Mouse (Mus musculus): ENCODE results near the gene Fam49a. TPM values are rescaled to one million over a fixed set of nuclear protein-coding genes. Genes with fewer than 3 reads are reported as not detected.

Fam49a gene
- polyA plus RNA-seq, 1 experiment: 1.6 TPM

DNA sequence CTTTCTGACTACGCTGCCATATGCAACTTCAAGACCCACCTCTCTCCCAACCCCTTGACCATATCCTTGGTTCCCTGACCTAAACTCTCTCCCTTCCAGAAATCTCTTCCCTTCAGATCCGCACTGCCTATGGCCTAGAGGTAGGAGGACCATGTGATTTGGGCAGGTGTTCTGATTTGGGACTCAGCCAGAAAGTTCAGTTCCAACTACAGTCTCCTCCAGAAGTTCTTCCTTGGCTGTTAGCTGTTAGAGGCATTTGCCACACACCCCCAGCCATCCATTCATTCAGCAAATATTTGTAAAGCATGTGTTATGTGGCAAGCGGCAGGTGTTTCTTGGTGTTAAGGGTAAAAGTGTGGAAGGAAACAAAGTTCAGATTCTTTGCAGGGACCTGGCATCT is 44.3 kb downstream of the Fam49a start:
- Histone ChIP-seq H3K9me3 (no peaks in the 10 kb centered on the region), H3K27me3 (replicated peaks) (no peaks in the 10 kb centered on the region), H3K4me3 (replicated peaks) (no peak overlapping the region), H3K36me3 (replicated peaks; ENCODE audit: low read length) (peaks cover 12% of the 10 kb centered on the region), H3K4me1 (peaks cover 49% of the 10 kb centered on the region)
- TF ChIP-seq FLI1 (IDR thresholded peaks at IDR 0.05; ENCODE audit: low read length) (no peak), GATA1 (IDR thresholded peaks at IDR 0.05; ENCODE audit: borderline replicate concordance, low read length) (no peak)

DNA sequence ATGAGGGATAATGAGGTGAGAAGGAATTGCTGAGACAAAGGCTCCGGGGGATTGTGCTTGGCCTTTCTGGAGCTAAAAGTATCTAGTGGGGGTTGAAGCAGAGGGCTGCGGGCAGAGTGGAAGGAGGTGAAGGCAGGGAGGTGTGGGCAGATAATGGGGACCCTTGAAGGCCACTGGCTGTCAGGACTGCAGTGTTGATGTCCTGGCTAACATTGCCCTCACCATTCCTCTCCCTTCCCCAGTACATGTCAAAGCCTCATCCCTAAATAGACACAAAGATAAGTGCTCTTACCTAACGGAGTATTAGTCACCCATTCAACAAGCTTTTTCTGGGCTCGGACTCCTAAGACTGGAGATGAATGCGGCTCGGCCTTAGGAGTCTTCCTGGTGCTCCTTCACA is 44.9 kb downstream of the Fam49a start:
- Histone ChIP-seq H3K9me3 (no peaks in the 10 kb centered on the region), H3K4me1 (peaks cover 46% of the 10 kb centered on the region), H3K27me3 (replicated peaks) (no peaks in the 10 kb centered on the region), H3K4me3 (replicated peaks) (no peak overlapping the region), H3K36me3 (replicated peaks; ENCODE audit: low read length) (peaks cover 12% of the 10 kb centered on the region)
- no peak for TF ChIP-seq GATA1 (IDR thresholded peaks at IDR 0.05; ENCODE audit: borderline replicate concordance, low read length)
- TF ChIP-seq FLI1 (IDR thresholded peaks at IDR 0.05; ENCODE audit: low read length): no peak

DNA sequence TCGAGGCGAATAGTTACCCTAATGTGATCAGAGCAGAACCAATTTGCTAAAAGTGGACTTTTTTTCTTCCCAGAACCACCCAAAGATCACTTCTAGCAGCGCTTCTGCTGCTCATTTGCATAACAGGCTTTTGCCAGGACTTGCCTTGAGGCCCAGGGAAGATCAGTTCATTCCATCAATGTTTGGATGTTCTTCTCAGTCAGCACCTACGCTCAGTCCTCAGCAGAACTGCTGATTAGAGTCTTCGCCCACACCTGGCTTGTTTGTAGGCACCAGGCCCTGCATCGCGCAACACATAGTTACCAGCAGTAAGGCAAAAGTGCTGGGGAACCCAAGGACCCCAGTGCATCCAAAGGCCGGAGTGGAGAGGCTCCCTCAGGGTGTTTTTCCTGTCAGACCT is 45.3 kb downstream of the Fam49a start:
- H3K9me3 ChIP-seq: no peaks in the 10 kb centered on the region
- TF ChIP-seq GATA1 (IDR thresholded peaks at IDR 0.05; ENCODE audit: borderline replicate concordance, low read length) (no peak), FLI1 (IDR thresholded peaks at IDR 0.05; ENCODE audit: low read length) (no peak)
- peaks cover 1% of the 10 kb centered on the region for H3K27me3 ChIP-seq (replicated peaks)
- H3K4me3 ChIP-seq (replicated peaks): no peak overlapping the region
- H3K4me1 ChIP-seq: peaks cover 46% of the 10 kb centered on the region
- peaks cover 12% of the 10 kb centered on the region for H3K36me3 ChIP-seq (replicated peaks; ENCODE audit: low read length)

DNA sequence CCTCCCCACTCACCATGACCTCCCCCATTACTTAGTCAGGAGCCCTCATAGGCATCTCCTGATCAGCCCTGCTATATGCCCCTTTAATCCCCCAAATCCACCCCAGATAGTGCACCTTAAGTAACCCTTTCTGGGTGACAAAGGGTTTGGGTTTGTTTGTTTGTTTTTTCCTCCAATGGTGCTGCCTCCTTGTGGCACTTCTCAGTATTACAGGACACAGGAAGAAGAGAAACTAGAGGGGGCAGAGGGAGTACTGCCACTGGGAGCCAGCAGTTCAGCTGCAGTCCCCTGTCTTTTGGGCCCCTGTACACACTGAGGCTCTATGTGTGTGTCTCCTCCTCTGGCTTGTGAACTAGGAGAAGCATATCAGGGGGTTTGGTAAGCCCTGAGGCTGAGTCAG is 51.5 kb downstream of the Fam49a start:
- Histone ChIP-seq H3K9me3 (no peaks in the 10 kb centered on the region), H3K4me1 (peaks cover 25% of the 10 kb centered on the region), H3K36me3 (replicated peaks; ENCODE audit: low read length) (no peaks in the 10 kb centered on the region), H3K4me3 (replicated peaks) (no peak overlapping the region), H3K27me3 (replicated peaks) (peaks cover 1% of the 10 kb centered on the region)
- TF ChIP-seq FLI1 (IDR thresholded peaks at IDR 0.05; ENCODE audit: low read length) (no peak), GATA1 (IDR thresholded peaks at IDR 0.05; ENCODE audit: borderline replicate concordance, low read length) (no peak)

DNA sequence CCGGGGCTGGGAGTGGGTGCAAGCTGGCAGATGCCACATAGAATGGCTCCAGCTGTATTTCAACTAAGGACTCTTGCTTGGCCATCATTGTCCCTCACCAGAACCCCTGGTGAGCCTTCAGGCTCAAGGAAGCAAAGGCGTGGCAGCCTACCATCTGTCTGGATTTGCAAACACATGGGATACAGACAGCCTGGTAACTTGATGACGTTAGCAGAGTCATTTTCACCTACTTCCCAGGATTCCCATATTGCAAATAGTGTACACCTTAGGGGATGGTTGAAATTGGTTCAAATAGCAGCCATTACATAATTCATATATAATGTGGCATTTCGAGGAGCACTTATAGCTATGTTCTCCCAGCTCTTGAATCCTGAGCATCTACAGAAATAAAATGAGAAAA is 52.0 kb downstream of the Fam49a start:
- Histone ChIP-seq H3K4me1 (peaks cover 25% of the 10 kb centered on the region), H3K4me3 (replicated peaks) (no peak overlapping the region), H3K27me3 (replicated peaks) (peaks cover 1% of the 10 kb centered on the region), H3K9me3 (no peaks in the 10 kb centered on the region), H3K36me3 (replicated peaks; ENCODE audit: low read length) (no peaks in the 10 kb centered on the region)
- TF ChIP-seq GATA1 (IDR thresholded peaks at IDR 0.05; ENCODE audit: borderline replicate concordance, low read length) (no peak), FLI1 (IDR thresholded peaks at IDR 0.05; ENCODE audit: low read length) (no peak)

DNA sequence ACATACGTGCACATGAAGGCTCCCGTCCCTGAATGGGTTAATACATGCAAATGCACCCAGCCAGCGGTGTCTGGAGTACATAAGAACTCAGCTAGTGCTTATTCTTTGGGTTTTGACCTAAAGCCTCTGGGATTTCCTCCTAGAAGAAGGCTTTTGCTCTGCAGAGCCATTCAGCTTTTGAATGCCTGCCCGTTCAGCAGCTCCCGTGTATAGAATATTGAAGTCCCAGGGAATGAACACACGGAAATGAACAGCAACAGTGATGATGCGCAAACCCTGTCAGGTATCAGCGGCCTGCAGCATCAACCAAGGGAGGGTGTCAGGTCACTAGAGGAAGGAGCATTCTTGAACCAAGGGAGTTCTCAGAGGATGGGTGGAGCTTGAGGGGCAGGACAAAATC is 52.4 kb downstream of the Fam49a start:
- no peak overlapping the region for H3K4me3 ChIP-seq (replicated peaks)
- H3K27me3 ChIP-seq (replicated peaks): peaks cover 1% of the 10 kb centered on the region
- peaks cover 25% of the 10 kb centered on the region for H3K4me1 ChIP-seq
- H3K36me3 ChIP-seq (replicated peaks; ENCODE audit: low read length): no peaks in the 10 kb centered on the region
- TF ChIP-seq GATA1 (IDR thresholded peaks at IDR 0.05; ENCODE audit: borderline replicate concordance, low read length) (no peak), FLI1 (IDR thresholded peaks at IDR 0.05; ENCODE audit: low read length) (no peak)
- H3K9me3 ChIP-seq: no peaks in the 10 kb centered on the region

DNA sequence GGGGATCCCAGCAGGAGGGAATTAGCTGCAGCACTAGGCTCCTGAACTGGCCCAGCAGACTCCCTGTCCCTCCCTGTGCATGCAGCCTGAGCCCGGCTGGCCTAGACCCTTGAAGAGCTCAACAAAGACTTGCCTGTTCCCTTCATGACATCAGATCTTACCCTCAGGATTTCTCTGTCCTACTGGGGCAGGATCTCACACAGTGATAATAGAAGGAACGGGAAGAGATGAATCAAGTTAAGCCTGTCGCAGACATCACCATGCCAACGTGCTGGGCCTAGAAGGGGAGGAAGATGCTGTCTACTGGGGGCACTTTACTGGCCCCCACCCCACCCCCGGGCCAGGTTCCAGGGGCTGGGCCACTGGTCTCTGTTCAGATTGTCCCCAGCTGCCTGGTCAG is 53.1 kb downstream of the Fam49a start:
- H3K4me1 ChIP-seq: peaks cover 32% of the 10 kb centered on the region
- H3K4me3 ChIP-seq (replicated peaks): no peak overlapping the region
- no peak for TF ChIP-seq FLI1 (IDR thresholded peaks at IDR 0.05; ENCODE audit: low read length)
- no peak for TF ChIP-seq GATA1 (IDR thresholded peaks at IDR 0.05; ENCODE audit: borderline replicate concordance, low read length)
- H3K9me3 ChIP-seq: no peaks in the 10 kb centered on the region
- H3K36me3 ChIP-seq (replicated peaks; ENCODE audit: low read length): no peaks in the 10 kb centered on the region
- H3K27me3 ChIP-seq (replicated peaks): peaks cover 1% of the 10 kb centered on the region

DNA sequence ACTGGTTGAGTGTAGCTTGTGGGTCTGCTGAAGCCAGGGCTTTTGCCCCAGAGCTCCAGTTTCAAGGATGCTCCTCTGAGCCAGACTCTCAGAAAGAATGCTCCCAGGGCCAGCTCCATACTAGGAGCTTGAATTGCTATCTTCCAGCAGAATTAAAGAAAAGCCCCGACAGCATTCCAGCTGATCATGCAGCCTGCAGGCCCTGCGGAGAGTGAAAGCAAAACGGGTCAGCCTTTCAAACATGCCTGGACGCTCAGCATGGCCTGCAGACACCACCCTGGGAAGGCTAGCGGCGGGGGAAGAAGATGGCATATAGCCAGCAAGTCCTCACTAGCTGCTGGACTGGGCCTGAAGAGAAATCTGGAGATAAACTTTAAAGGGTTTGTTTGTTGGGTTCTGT is 55.0 kb downstream of the Fam49a start:
- Histone ChIP-seq H3K4me3 (replicated peaks) (no peak overlapping the region), H3K4me1 (peaks cover 47% of the 10 kb centered on the region), H3K36me3 (replicated peaks; ENCODE audit: low read length) (no peaks in the 10 kb centered on the region), H3K9me3 (no peaks in the 10 kb centered on the region), H3K27me3 (replicated peaks) (peaks cover 1% of the 10 kb centered on the region)
- no peak for TF ChIP-seq FLI1 (IDR thresholded peaks at IDR 0.05; ENCODE audit: low read length)
- TF ChIP-seq GATA1 (IDR thresholded peaks at IDR 0.05; ENCODE audit: borderline replicate concordance, low read length): no peak

DNA sequence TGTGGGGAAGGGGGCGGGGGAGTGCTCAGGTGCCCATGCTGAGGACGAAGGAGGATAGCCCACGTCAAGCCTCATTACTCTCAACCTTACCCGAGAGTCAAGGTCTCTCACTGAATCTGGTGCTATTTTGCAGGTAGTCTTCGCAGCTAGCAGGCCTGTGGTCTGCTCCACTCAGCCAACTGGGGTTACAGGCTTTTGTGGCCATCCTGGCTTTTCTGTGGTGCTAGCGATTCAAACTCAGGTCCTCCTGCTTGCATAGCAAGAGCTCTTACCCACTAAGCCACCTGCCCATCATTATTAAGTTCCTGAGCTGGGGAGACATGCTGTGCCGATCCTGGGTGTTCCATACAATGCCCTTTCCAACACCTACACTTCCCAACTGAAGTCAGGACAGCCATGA is 55.7 kb downstream of the Fam49a start:
- TF ChIP-seq GATA1 (IDR thresholded peaks at IDR 0.05; ENCODE audit: borderline replicate concordance, low read length) (no peak), FLI1 (IDR thresholded peaks at IDR 0.05; ENCODE audit: low read length) (no peak)
- Histone ChIP-seq H3K9me3 (no peaks in the 10 kb centered on the region), H3K4me3 (replicated peaks) (no peak overlapping the region), H3K4me1 (peaks cover 46% of the 10 kb centered on the region), H3K36me3 (replicated peaks; ENCODE audit: low read length) (no peaks in the 10 kb centered on the region), H3K27me3 (replicated peaks) (no peaks in the 10 kb centered on the region)

DNA sequence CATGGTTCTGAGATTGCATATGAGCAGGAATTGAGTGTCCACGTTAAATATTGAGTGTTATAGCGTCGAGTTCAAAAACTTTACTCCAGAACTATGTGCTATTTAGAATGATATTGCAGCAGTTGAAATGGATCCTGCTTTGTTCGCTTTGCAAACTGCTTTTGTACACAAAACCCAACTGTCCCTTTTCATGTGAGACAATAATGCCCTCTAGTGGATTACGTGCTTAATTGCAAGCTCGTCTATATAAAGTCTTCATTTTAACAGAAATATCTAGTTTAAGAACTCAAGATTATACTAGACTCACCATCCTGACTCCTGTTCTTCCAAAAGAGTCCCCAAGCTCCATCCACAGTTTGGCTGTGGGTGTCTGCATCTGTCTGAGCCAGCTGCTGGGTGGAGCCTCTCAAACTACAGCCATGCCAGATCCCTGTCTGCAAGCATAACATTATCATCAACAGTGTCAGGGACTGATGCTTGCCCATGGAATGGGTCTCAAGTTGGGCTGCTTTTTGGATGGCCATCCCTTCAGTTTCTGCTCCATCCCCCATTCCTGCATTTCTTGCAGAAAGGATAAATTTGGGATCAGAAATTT is 56.3 kb downstream of the Fam49a start:
- no peaks in the 10 kb centered on the region for H3K27me3 ChIP-seq (replicated peaks)
- no peaks in the 10 kb centered on the region for H3K9me3 ChIP-seq
- no peak overlapping the region for H3K4me3 ChIP-seq (replicated peaks)
- no peaks in the 10 kb centered on the region for H3K36me3 ChIP-seq (replicated peaks; ENCODE audit: low read length)
- no peak for TF ChIP-seq FLI1 (IDR thresholded peaks at IDR 0.05; ENCODE audit: low read length)
- H3K4me1 ChIP-seq: peaks cover 44% of the 10 kb centered on the region

DNA sequence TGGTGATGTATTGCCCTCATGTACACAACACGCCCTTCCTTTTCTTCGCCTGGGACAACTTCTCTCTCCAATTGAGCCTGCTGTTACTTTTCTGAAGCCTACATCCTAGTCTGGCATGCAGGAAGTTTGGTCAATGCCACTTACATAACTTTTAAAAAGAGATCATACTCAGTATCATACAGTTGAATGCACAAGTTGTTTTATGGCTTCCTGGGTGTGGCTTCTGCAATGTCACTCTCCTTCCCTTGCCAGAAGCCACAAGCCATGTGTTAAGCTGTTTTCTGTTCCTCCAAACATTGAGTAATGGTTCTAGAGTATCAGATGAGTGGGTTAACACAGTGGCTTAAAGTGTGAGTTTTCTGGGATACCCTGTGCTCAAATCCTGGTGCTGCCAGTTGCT is 58.8 kb downstream of the Fam49a start:
- no peak for TF ChIP-seq GATA1 (IDR thresholded peaks at IDR 0.05; ENCODE audit: borderline replicate concordance, low read length)

More for the DNA sequence above, 58.8 kb downstream of the Fam49a start:
- Histone ChIP-seq H3K9me3 (no peaks in the 10 kb centered on the region), H3K36me3 (replicated peaks; ENCODE audit: low read length) (no peaks in the 10 kb centered on the region), H3K27me3 (replicated peaks) (no peaks in the 10 kb centered on the region), H3K4me3 (replicated peaks) (peak overlapping the region; percentile 21), H3K4me1 (peaks cover 37% of the 10 kb centered on the region)

Measured in megakaryocyte, embryonic 14.5 days (primary cell).